Mouse (Mus musculus) G1E (cell line): ENCODE measurements at regions not wholly inside any gene's neighbourhood (a gene's known extent, or its start where the extent isn't known, plus 50 kb on each side); places are given as distances from the start of the nearest gene placed in this dataset.

Experiments
- CTCF ChIP-seq: IDR thresholded peaks from 2 replicates; pipeline ENCODE4 v1.5.1; 2012; ENCODE audit warnings: low read depth, low read length, inconsistent platforms, mixed read lengths
- GATA1 ChIP-seq: IDR thresholded peaks from 2 replicates; pipeline ENCODE4 v1.6.1; 2012; ENCODE audit warnings: borderline replicate concordance, low read length, inconsistent platforms, mixed read lengths
- TAL1 ChIP-seq: conservative IDR thresholded peaks from 2 replicates; pipeline ENCODE4 v1.6.1; 2012; ENCODE audit warnings: low read depth, low read length, inconsistent platforms, mixed read lengths

DNA sequence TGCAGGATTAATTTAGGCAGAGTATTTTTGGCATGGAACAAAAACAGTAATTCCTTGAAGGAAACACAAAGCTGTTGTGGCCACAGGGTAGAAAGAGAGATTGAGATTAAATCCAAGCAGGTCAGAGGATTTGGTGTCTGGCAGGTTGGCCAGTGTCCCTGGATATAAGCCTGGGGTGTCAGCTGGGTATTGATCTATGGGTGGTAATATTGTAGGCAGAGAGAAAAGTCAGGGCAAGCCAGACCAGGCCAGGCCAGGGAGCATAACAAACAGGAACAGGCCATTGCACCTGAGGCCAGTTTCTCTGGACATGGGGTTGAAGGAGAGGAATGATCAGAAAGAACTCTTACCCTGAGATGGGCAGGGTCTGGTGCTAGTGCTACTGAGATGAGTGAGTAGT lies 61.8 kb downstream of the Zfp281 start:
- no peak for TF ChIP-seq GATA1
- no peak for TF ChIP-seq CTCF
- no peak for TF ChIP-seq TAL1
